Mouse (Mus musculus) lung, postnatal 14 days (tissue): ENCODE results near the gene Hoxc9.

Experiments
- DNase-seq: peaks from one replicate; pipeline ENCODE4 v3.0.0; 2021

The Hoxc9 gene

GRCm38 (mm10) chr15:103028916-103029512, 52.8 kb downstream of the Hoxc9 start:
- DNase-seq = no peak

- DNase-seq = no peak
Measured at GRCm38 (mm10) chr15:103030142-103030541, 53.9 kb downstream of the Hoxc9 start.

DNA sequence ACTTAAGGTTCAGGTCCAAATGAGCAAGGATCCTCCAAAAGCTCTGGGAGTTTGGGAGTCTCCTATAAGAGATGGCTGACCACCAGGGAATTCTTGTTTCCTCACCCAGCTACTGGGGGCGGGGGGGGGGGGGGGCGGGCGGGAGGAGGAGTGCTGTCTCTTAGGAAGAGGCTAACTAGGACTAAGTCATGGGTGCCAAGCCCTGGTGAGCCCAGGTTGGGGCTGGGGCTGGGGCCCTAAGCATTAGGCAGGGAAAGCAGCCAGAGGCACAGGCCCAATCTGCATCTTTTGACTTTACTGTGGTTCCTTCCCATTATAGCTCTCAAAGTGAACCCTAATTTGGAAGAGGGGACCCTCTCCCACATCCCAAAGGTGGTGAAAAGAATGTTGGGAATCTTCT, 55.9 kb downstream of the Hoxc9 start:
- no peak for DNase-seq

- DNase-seq = no peak
Measured at GRCm38 (mm10) chr15:103032646-103033575, 56.7 kb downstream of the Hoxc9 start.

DNA sequence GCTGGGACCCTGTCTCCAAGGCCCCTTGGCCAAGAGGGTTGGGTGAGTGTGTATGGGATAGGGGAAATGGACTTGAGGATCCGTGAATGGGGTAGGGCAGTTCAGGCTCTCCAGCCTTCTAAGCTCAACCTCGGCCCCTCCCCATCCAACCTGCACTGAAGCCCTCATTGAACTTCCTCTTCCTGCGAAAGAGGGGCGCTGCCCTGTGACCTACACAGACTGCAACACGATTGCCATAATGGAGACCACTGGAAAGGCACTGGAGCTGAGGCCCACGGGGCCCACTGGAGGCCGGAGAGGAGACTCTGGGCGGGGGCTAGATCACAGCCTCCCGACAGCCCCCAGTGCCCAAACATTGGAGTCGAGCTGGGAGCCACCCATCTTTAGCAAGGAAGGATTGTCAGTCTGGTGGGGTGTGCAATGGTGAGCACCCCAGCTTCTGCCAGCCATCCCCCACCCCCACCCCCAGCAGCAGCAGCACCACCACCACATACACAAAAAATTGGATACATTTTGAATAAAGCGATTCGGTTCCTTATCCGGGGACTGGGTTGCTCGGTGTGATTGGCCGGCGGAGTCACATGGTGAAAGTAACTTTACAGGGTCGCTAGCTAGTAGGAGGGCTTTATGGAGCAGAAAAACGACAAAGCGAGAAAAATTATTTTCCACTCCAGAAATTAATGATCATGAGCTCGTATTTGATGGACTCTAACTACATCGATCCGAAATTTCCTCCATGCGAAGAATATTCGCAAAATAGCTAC, 58.0 kb downstream of the Hoxc9 start:
- DNase-seq = no peak
